Mouse (Mus musculus) heart, adult 2 months (tissue): ENCODE measurements around the gene Btbd9. TPM values are rescaled to one million over a fixed set of nuclear protein-coding genes. Genes with fewer than 3 reads are reported as not detected.
A peak's percentile ranks its signal among the peaks of the same experiment; 100 is the strongest.

Experiments
- DNase-seq, 2 experiments: peaks; one replicate each; pipeline ENCODE4 v3.0.0; 2021
- H3K27ac ChIP-seq: fragments of 200-600 bp; 2 replicates; pipeline ENCODE4 v1.8.1; 2022
- H3K27me3 ChIP-seq: fragments of 200-500 bp; 2 replicates; pipeline ENCODE4 v1.6.1; 2012; ENCODE audit warnings: mild to moderate bottlenecking, low read length, inconsistent platforms, mixed read lengths; ENCODE audit not compliant: control insufficient read depth, insufficient read depth
- H3K36me3 ChIP-seq: fragments of 200-500 bp; 2 replicates; pipeline ENCODE4 v1.6.1; 2012; ENCODE audit warnings: low read length, inconsistent platforms; ENCODE audit not compliant: control insufficient read depth, insufficient read depth
- H3K4me1 ChIP-seq: fragments of 200-500 bp; 2 replicates; pipeline ENCODE4 v1.6.1; 2011; ENCODE audit warnings: low read length; ENCODE audit not compliant: control insufficient read depth, insufficient read depth
- H3K4me3 ChIP-seq: fragments of 200-600 bp; 2 replicates; pipeline ENCODE4 v1.8.1; 2022
- H3K79me2 ChIP-seq: fragments of 200-500 bp; replicated peaks from 2 replicates; pipeline ENCODE4 v1.6.1; 2012; ENCODE audit warnings: mild to moderate bottlenecking, inconsistent platforms, low read length, moderate library complexity, mixed read lengths; ENCODE audit not compliant: control insufficient read depth, insufficient read depth
- H3K9ac ChIP-seq: fragments of 200-500 bp; 2 replicates; pipeline ENCODE4 v1.6.1; 2012; ENCODE audit warnings: low read depth, mild to moderate bottlenecking, control low read depth, inconsistent platforms, low read length, mixed read lengths
- CTCF ChIP-seq: fragments of 200-600 bp; IDR thresholded peaks from 2 replicates; pipeline ENCODE4 v1.8.1; 2022; ENCODE audit warnings: antibody characterized with exemption, mild to moderate bottlenecking, moderate library complexity
- EP300 ChIP-seq: fragments of 200-500 bp; IDR thresholded peaks from 2 replicates; pipeline ENCODE4 v1.6.1; 2011; ENCODE audit warnings: low read depth, low read length, control low read depth; ENCODE audit not compliant: insufficient read depth
- POLR2A ChIP-seq: fragments of 200-500 bp; IDR thresholded peaks from 2 replicates; pipeline ENCODE4 v1.6.1; 2011; ENCODE audit warnings: mild to moderate bottlenecking, low read depth, low read length, control low read depth; ENCODE audit not compliant: insufficient read depth
- WGBS: fragments of 180-500 bp; shearing (Covaris S2); methylation state at CpG from one replicate; pipeline ENCODE4 v1.1.7; 2018; 5-methylcytosine and 5-hydroxymethylcytosine counted together
- intact Hi-C: fragments of 180-260 bp; cut with DNase I; formaldehyde crosslinking; loops from one replicate; pipeline ENCODE4 v1.15.1; 2025
- polyA plus RNA-seq: library from polyadenylated mRNA; depleted of rRNA; stranded (reverse); fragments of >200 nt; gene quantifications from 2 replicates; pipeline ENCODE4 v1.2.3, GENCODE M21; 2012
- total RNA-seq, 2 experiments: library from RNA; stranded (reverse); gene quantifications; 2 replicates each; pipeline ENCODE4 v1.2.3; 2021

The Btbd9 gene
- total and polyA plus RNA-seq, 3 experiments = 8.1 to 22.0 (median 20.9) TPM

- H3K27ac ChIP-seq = no peak overlapping the region
- 75% methylated on average over 5 of the region's 5 CpGs for WGBS
Observed at GRCm38 (mm10) chr17:30458926-30459325, 117.4 kb downstream of the Btbd9 start.

GRCm38 (mm10) chr17:30458301-30458700, 118.0 kb downstream of the Btbd9 start:
- Histone ChIP-seq H3K27ac (no peak overlapping the region), H3K79me2 (no peaks in the 10 kb centered on the region), H3K36me3 (no peaks in the 10 kb centered on the region), H3K9ac (no peak overlapping the region), H3K4me3 (no peak overlapping the region), H3K27me3 (no peaks in the 10 kb centered on the region), H3K4me1 (no peaks in the 10 kb centered on the region; the same call in 1 of the 2 replicates)
- DNase-seq = peak in 1 of 2 experiments; percentile 39
- 52% methylated on average over 3 of the region's 3 CpGs for WGBS
- TF ChIP-seq EP300 (no peak), POLR2A (no peak)
- intact Hi-C loops = no loop called here

More at GRCm38 (mm10) chr17:30458926-30459325, 117.4 kb downstream of the Btbd9 start:
- intact Hi-C loops = no loop called here
- no peak overlapping the region for H3K4me3 ChIP-seq
- no peak overlapping the region for H3K9ac ChIP-seq
- no peaks in the 10 kb centered on the region for H3K27me3 ChIP-seq
- TF ChIP-seq EP300 = no peak
- no peaks in the 10 kb centered on the region for H3K36me3 ChIP-seq
- no peaks in the 10 kb centered on the region for H3K79me2 ChIP-seq
- DNase-seq = no peak
- H3K4me1 ChIP-seq = peaks cover 1% of the 10 kb centered on the region

- no peaks in the 10 kb centered on the region for H3K79me2 ChIP-seq
- 91% methylated on average over 7 of the region's 7 CpGs for WGBS
- intact Hi-C loops = no loop called here
- DNase-seq = no peak
- H3K9ac ChIP-seq = no peak overlapping the region
- no peaks in the 10 kb centered on the region for H3K27me3 ChIP-seq
- H3K36me3 ChIP-seq = no peaks in the 10 kb centered on the region
- no peak overlapping the region for H3K27ac ChIP-seq
- TF ChIP-seq POLR2A (no peak), CTCF (no peak), EP300 (no peak)
- no peaks in the 10 kb centered on the region; the same call in 1 of the 2 replicates for H3K4me1 ChIP-seq
- no peak overlapping the region for H3K4me3 ChIP-seq
Observed at GRCm38 (mm10) chr17:30457486-30457885, 118.8 kb downstream of the Btbd9 start.

- H3K27me3 ChIP-seq = no peaks in the 10 kb centered on the region
Observed at GRCm38 (mm10) chr17:30456293-30456692, 120.0 kb downstream of the Btbd9 start.

GRCm38 (mm10) chr17:30454862-30455243, 121.4 kb downstream of the Btbd9 start:
- H3K4me3 ChIP-seq = no peak overlapping the region
- intact Hi-C loops = loop anchor here (2.0 to 5.0 kb wide), 6 partner anchors 292 to 568 kb away; no protein-coding TSS in a partner anchor
- no peaks in the 10 kb centered on the region; the same call in 1 of the 2 replicates for H3K4me1 ChIP-seq
- WGBS = 15% methylated on average over 3 of the region's 3 CpGs
- H3K79me2 ChIP-seq = no peaks in the 10 kb centered on the region
- peak; percentile 61; the same call in 1 of the 2 replicates for TF ChIP-seq EP300
- TF ChIP-seq CTCF = peak; percentile 97
- TF ChIP-seq POLR2A = no peak
- no peaks in the 10 kb centered on the region for H3K36me3 ChIP-seq
- no peak overlapping the region for H3K27ac ChIP-seq
- DNase-seq = peak; percentile 57 to 79
- no peaks in the 10 kb centered on the region for H3K27me3 ChIP-seq
- H3K9ac ChIP-seq = no peak overlapping the region

More at GRCm38 (mm10) chr17:30456293-30456692, 120.0 kb downstream of the Btbd9 start:
- WGBS = 63% methylated on average over 12 of the region's 12 CpGs
- intact Hi-C loops = no loop called here
- Histone ChIP-seq H3K79me2 (no peaks in the 10 kb centered on the region), H3K4me1 (no peaks in the 10 kb centered on the region; the same call in 1 of the 2 replicates), H3K27ac (no peak overlapping the region), H3K9ac (no peak overlapping the region), H3K4me3 (no peak overlapping the region), H3K36me3 (no peaks in the 10 kb centered on the region)
- no peak for DNase-seq
- TF ChIP-seq EP300 = no peak
- TF ChIP-seq CTCF = no peak
- TF ChIP-seq POLR2A = no peak

GRCm38 (mm10) chr17:30454155-30454861, 122.0 kb downstream of the Btbd9 start:
- no peak overlapping the region for H3K4me3 ChIP-seq
- TF ChIP-seq POLR2A = no peak
- H3K36me3 ChIP-seq = no peaks in the 10 kb centered on the region
- intact Hi-C loops = loop anchor here (2.0 to 5.0 kb wide), 6 partner anchors 293 to 568 kb away; no protein-coding TSS in a partner anchor
- H3K27ac ChIP-seq = no peak overlapping the region
- H3K27me3 ChIP-seq = no peaks in the 10 kb centered on the region
- no peaks in the 10 kb centered on the region for H3K79me2 ChIP-seq
- H3K9ac ChIP-seq = no peak overlapping the region
- DNase-seq = no peak
- no peaks in the 10 kb centered on the region; the same call in 1 of the 2 replicates for H3K4me1 ChIP-seq
- WGBS = 73% methylated on average over 6 of the region's 6 CpGs
